Mouse (Mus musculus) ovary, adult 18-20 months (tissue): ENCODE data around the gene Ints2.

Experiments
- DNase-seq: peaks from one replicate; pipeline ENCODE4 v3.0.0; 2022; ENCODE audit warnings: low spot score, mixed read lengths

The Ints2 gene

GRCm38 (mm10) chr11:86170743-86171142 is 86.6 kb downstream of the Ints2 start:
- no peak for DNase-seq
